Mouse (Mus musculus) cerebellum, postnatal 36 days (tissue): Measurements from ENCODE around the gene Gp9.
"Not testable (repeated sequence)": the region's sequence is repeated elsewhere in the genome, so short reads cannot be mapped to it uniquely, and the experiment has no call there.

Experiments used
- DNase-seq, 2 experiments: peaks; one replicate each; pipeline ENCODE4 v3.0.0; 2021 to 2022; ENCODE audit warnings: mixed read lengths in 2 of 2

The Gp9 gene

DNA sequence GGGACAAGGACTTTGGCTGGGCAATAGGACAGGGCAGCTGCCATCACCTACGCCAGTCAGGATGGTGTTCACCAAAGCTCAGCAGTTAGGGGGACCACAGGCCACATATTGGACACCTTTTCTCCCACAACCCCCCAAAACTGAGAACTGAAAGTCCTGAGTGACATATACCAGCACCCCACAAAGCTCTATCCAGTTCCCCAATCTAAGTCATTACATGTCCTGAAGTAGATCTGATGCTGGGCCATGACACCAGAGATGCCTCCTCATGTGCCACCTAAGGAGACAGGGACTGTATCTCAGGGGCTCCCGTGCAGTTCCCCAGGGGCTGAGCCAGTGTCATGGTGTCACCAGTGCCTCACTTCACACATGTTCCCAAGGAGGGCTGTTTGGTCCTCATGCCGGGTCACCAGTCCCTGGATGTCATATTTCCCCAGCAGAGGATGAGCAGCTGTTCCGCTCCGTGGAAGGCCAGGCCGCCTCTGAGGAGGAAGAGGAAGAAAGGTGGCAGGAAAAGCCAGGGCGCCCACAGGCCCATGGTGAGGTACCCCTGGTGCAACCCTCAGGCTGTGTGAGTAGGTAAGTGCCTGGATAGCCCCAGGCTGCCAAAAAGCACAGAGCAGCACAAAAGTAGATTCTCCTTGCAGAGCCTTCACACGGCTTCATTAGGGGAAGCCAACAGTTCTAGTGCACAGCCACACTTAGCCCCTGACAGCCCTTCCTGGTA, 27.5 kb upstream of the Gp9 start:
- no peak for DNase-seq

DNA sequence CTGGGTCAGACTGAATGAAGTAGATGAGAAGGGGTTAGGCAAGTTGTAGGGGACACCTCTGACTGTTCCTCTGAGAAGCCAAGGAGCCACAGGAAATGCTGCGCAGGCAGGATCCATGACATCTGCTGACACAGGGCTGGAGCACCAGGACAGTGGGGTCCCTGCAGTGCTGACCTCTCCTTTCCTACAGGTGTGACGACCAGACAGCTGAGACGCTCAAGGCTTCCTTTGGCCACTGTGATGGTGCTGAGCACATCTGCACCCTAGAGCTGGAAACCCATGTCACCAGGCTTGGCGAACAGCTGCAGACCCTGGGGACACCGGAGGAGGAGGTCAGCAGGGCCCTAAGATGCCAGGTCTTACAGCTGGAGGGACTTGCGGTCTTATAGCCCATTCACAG, 26.3 kb upstream of the Gp9 start:
- no peak for DNase-seq

GRCm38 (mm10) chr6:87755196-87755595, 22.7 kb upstream of the Gp9 start:
- DNase-seq, result no peak

DNA sequence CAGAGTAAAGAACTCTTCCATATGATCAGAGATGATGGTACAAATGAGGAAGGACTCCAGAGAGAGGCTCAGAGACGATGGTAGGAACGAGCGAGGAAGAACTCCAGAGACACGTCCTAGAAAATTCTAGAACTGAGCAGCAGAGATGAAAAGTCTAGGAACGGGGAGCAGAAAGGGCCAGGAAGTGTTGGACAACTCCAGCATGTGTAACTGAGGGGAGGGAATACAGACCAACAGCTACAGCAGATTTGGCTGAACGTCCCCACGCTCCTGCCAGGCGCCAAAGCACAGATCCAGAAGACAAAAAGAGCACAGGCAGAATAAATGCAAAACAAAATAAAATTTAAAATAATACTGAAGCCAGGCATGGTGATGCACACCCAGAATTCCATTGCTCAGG, 21.0 kb upstream of the Gp9 start:
- DNase-seq, result no peak

- no peak for DNase-seq
Observed at GRCm38 (mm10) chr6:87759404-87759803, 18.5 kb upstream of the Gp9 start.

DNA sequence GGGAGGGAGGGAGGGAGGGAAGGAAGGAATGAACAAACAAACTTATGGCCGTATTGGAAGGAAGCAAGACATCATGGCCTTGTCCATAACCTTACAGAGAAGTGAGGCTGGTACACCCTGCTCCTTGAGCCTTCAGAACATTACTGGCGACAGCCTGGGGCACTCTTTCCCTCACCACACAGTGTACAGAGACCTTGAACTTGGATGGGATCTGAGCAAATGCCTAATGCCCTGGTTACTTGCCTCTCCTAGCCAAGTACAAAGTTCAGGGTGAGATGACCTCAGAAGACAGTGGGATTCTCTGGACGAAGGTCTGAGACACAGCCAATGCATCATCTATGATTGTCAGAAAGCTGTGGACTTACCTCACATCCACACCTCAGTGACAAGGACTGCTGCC, 18.0 kb upstream of the Gp9 start:
- no peak for DNase-seq

DNA sequence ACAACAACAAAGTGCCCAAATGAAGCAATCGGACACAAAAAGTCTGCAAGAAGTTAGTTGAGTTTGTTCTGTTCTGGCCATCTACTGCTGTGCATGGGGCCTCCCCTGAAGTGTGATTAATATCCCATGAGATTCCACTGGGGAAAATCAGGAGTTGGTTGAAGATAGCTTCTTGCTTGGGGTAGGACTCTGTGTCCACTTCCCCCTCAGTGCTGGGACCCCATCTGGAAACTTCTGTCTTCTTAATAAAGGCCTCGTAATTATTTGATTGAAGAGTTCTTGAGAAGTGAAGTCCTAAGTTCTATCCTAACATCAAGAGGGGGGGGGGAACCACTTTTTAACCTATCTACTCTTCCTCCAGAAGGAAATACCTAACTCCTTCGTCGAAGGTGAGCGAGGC, 15.7 kb upstream of the Gp9 start:
- no peak for DNase-seq

DNA sequence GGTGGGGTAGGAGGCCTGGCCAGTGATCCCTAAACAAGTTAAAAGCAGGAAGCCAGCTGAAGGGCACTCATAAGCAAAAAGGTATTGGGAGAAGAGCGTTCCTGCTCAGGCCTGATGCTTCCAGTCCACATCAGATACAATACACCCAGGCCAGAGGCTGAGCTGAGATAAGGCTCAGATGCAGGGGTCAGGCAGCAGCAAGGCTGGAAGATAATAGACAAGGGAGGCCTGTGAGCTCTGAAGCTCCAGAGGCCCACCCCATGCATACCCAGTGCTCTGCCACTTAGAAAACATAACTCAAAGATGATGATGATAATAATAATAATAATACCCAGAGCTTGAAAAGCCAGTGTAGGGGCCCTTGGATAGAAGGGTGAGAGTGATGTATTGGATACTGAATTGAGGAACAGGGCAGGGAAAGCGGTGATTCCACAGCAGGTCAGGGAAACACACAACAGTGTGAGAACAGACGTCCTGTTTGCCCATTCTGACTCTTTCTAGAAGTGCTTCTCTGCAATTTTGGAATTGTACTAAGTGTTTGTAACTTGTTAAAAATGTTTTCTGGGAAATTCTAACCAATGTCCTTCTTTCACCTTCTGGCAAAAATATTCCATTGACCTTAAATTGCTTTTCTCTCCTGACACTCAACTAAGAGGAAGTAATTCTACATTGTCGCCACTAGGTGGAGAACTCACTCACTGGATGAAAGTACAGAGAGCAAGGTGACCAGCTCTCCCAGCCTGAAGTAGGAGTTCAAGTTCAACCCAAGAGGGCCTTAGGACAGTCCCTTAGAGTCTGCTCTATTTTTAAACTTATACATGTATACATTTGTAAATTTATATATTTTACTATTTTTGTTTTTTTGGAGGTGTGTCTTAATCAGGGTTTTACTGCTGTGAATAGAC, 14.2 kb upstream of the Gp9 start:
- DNase-seq, result no peak

DNA sequence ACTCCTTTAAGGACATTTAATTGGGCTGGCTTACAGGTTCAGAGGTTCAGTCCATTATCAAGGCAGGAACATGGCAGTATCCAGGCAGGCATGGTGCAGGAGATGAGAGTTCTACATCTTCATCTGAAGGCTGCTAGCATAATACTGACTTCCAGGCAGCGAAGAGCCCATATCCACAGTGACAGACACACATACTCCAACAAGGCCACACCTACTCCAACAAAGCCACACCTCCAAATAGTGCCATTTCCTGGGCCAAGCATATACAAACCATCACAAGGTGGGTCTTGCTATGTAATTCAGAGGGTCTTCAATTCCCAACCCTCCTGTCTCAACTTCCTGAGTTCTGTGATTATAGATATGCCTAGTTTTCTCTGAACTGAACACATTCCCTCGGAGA, 13.6 kb upstream of the Gp9 start:
- DNase-seq, result not testable (repeated sequence)

- DNase-seq, result no peak
Observed at GRCm38 (mm10) chr6:87770626-87771025, 7.2 kb upstream of the Gp9 start.

DNA sequence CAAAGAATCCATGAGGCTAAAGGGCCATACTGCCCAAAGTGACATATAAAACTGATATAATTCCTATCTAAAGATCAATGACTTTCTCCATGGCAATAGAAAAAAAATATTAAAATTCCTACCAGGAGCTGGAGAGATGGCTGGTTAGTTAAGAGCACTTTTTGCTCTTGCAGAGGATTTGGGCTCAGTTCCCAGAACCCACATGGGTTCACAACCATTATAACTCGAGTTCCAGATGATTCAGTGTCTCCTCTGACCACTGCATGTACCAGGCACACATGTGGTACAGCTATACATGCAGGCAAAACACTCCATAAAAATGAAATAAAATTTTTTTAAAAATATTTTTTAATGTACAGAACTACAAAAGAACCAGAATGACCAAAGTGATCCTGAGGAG, 3.4 kb upstream of the Gp9 start:
- DNase-seq, result no peak

DNA sequence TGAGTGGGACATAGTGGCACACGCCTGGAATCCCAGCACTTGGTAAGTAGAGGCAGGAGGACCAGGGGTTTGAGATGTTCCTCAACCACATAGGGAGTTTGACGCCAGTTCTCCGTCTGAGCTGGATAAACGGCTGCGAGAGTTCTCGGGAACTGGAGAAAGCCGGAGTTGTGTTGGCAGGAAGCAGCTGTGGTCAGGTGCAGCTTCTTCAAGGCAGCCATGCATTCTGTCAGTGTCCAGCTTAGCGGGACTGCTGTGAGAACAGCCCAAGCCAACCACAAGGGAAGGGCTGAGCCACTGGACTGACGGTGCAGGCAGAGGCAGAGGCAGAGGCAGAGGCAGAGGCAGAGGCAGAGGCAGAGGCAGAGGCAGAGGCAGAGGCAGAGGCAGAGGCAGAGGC, 3.0 kb upstream of the Gp9 start:
- DNase-seq, result no peak

GRCm38 (mm10) chr6:87775588-87776245, 2.2 kb upstream of the Gp9 start:
- DNase-seq, result no peak

- DNase-seq, result no peak
Observed at GRCm38 (mm10) chr6:87776663-87777062, 1.2 kb upstream of the Gp9 start.

- no peak for DNase-seq
Observed at GRCm38 (mm10) chr6:87778294-87779173, 662 bp downstream of the Gp9 start.

DNA sequence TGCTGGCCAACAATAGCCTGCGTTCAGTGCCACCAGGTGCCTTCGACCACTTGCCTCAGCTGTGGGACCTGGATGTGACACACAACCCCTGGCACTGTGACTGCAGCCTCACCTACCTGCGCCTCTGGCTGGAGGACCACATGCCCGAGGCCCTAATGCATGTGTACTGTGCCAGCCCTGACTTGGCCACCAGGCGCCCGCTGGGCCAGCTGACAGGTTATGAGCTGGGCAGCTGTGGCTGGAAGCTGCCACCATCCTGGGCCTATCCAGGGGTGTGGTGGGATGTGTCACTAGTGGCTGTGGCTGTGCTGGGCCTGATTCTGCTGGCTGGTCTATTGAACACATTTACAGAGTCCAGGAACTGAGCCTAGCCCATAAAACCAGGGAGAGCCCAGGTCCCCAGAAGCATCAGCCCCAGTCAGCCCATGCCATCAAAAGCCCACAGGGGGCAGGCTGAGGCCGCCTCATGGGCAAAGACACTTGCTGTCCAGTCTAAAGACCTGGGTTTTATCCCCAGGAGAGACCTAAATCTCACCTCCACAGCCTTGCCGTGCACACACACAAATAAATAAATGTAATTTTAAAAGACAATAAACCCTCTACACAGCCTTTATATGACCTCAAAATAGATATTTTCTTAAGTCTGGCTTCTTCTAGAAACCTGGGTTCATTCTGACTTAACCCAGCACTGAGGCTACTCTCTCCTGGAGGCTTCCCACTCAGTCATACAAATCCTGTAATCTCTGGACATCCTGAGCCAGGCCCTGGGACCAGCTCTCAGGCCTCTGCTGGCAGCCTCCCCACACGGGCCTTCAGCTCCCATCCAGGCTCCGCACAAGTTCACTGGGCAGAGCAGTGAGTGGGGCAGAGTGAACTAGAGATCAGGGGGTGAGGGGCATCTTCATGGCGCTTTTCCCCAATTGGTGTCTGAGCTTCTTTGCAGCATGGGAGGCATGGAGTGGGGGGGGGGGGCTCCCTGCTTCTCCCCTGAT, 1.6 kb downstream of the Gp9 start:
- DNase-seq, result peak in 1 of 2 experiments; percentile 43

DNA sequence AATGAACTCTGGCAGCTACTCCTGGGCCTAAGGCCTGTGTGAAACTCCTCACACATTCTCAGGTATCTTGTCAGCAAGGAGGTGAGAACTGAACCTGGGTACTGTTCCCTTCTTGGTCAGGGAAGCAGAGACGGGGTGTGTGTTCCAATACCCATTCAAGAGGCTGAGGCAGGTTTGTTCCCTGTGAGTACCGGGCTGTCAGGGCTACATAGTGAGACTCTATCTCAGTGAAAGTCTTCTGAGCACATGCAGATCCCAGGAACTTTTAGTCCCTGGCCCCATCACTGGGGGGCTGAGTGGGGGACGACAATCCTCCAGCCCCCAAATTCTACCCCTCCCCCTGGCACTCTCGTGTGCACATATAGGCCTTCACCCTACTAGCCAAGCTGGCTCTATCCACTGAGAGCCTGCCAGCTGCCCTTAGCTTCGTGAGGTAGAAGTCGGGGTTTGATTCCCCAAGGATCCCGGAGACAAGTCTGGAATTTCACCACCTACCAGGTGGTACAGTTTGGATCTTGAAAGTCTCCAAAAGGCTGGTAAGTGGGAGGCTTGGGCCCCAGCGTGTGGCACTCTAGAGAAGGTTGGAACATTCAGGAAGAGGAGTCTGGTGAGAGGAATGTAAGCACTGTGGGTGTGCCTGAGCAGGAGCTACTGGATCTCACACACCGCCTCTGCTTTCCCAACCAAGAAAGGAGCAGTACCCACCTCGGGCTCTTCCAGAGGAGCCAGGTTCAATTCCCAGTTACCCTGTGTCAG, 2.9 kb downstream of the Gp9 start:
- DNase-seq, result no peak

- no peak for DNase-seq
Observed at GRCm38 (mm10) chr6:87784033-87784432, 6.2 kb downstream of the Gp9 start.

- no peak for DNase-seq
Observed at GRCm38 (mm10) chr6:87786621-87787020, 8.7 kb downstream of the Gp9 start.

- DNase-seq, result no peak
Observed at GRCm38 (mm10) chr6:87787108-87787890, 9.4 kb downstream of the Gp9 start.
